Mouse (Mus musculus): ENCODE data around the gene Gcgr. TPM values are rescaled to one million over a fixed set of nuclear protein-coding genes. Genes with fewer than 3 reads are reported as not detected.

Gene Gcgr
- total RNA-seq, 1 experiment from 2014 or later: 1.0 TPM

Other genes starting within 250 kb of the Gcgr start
- 1,036 and 1,352 TPM in 2 replicates for gene Actg1, start 182.2 kb upstream of the Gcgr start, total RNA-seq (2021)
- gene Fscn2, start 169.2 kb upstream of the Gcgr start, total RNA-seq (2021): 0.79 TPM in 1 of 2 replicates, not detected in the other
- gene Faap100, start 151.9 kb upstream of the Gcgr start, total RNA-seq (2021): 35.8 and 55.1 TPM in 2 replicates
- gene Nploc4, start 93.0 kb upstream of the Gcgr start, total RNA-seq (2021): 83.9 and 98.7 TPM in 2 replicates
- 7.3 TPM in 1 of 2 replicates, not detected in the other for gene Tspan10, start 88.1 kb upstream of the Gcgr start, total RNA-seq (2021)
- gene Pde6g, start 77.2 kb upstream of the Gcgr start, total RNA-seq (2021): 0.27 TPM in 1 of 2 replicates, not detected in the other
- 33.8 and 41.3 TPM in 2 replicates for gene Oxld1, start 72.6 kb upstream of the Gcgr start, total RNA-seq (2021)
- 24.2 and 27.6 TPM in 2 replicates for gene Ccdc137, start 72.6 kb upstream of the Gcgr start, total RNA-seq (2021)
- 22.6 and 22.8 TPM in 2 replicates for gene Arl16, start 63.1 kb upstream of the Gcgr start, total RNA-seq (2021)
- 96.3 and 104 TPM in 2 replicates for gene Mrpl12, start 46.1 kb upstream of the Gcgr start, total RNA-seq (2021)
- 102 and 151 TPM in 2 replicates for gene Slc25a10, start 38.9 kb upstream of the Gcgr start, total RNA-seq (2021)
- 67.5 and 75.4 TPM in 2 replicates for gene Mcrip1, start 19.0 kb downstream of the Gcgr start, total RNA-seq (2021)
- 1.4 TPM in 1 of 2 replicates, not detected in the other for gene Ppp1r27, start 20.4 kb downstream of the Gcgr start, total RNA-seq (2021)
- gene P4hb, start 42.6 kb downstream of the Gcgr start, total RNA-seq (2021): 407 and 486 TPM in 2 replicates
- gene Arhgdia, start 50.9 kb downstream of the Gcgr start, total RNA-seq (2021): 333 and 334 TPM in 2 replicates
- 101 and 105 TPM in 2 replicates for gene Alyref, start 67.7 kb downstream of the Gcgr start, total RNA-seq (2021)
- 81.5 and 102 TPM in 2 replicates for gene Anapc11, start 67.7 kb downstream of the Gcgr start, total RNA-seq (2021)
- gene Npb, start 77.8 kb downstream of the Gcgr start, total RNA-seq (2021): 3.1 TPM in 1 of 2 replicates, not detected in the other
- gene Pcyt2, start 87.2 kb downstream of the Gcgr start, total RNA-seq (2021): 344 and 351 TPM in 2 replicates
- gene Sirt7, start 94.5 kb downstream of the Gcgr start, total RNA-seq (2021): 82.5 and 103 TPM in 2 replicates
- 69.7 and 76.5 TPM in 2 replicates for gene Mafg, start 102.9 kb downstream of the Gcgr start, total RNA-seq (2021)
- 1.3 TPM in 2 replicates for gene Pycr1, start 113.1 kb downstream of the Gcgr start, total RNA-seq (2021)
- not detected in 2 replicates for gene Myadml2, start 117.5 kb downstream of the Gcgr start, total RNA-seq (2021)
- gene Notum, start 130.5 kb downstream of the Gcgr start, total RNA-seq (2021): 9.4 and 12.1 TPM in 2 replicates
- gene Aspscr1, start 142.3 kb downstream of the Gcgr start, total RNA-seq (2021): 83.4 and 112 TPM in 2 replicates
- 52.6 and 54.2 TPM in 2 replicates for gene Cenpx, start 183.0 kb downstream of the Gcgr start, total RNA-seq (2021)
- 40.9 and 46.8 TPM in 2 replicates for gene Lrrc45, start 183.2 kb downstream of the Gcgr start, total RNA-seq (2021)
- 5.6 and 10.0 TPM in 2 replicates for gene Rac3, start 190.8 kb downstream of the Gcgr start, total RNA-seq (2021)
- gene Dcxr, start 196.6 kb downstream of the Gcgr start, total RNA-seq (2021): 59.0 and 82.3 TPM in 2 replicates
- 1.9 and 3.7 TPM in 2 replicates for gene Cbr2, start 201.4 kb downstream of the Gcgr start, total RNA-seq (2021)
- gene Hmga1b, start 232.1 kb downstream of the Gcgr start, total RNA-seq (2021): 11.4 and 18.7 TPM in 2 replicates